Mouse (Mus musculus) heart, embryonic 12.5 days (tissue): ENCODE results near the gene Mapkapk5. TPM values are rescaled to one million over a fixed set of nuclear protein-coding genes. Genes with fewer than 3 reads are reported as not detected.

Experiments used
- ATAC-seq: fragments of 200-750 bp; cut with Nextera tagmentation; 2 replicates; pipeline ENCODE4 v1.8.0; 2017; ENCODE audit warnings: moderate TSS enrichment, moderate library complexity; ENCODE audit not compliant: insufficient number of reproducible peaks, low FRiP score
- H3K27ac ChIP-seq: fragments of 300-500 bp; sonication (generic); 2 replicates; pipeline ENCODE4 v1.5.1; 2016; ENCODE audit warnings: mild to moderate bottlenecking, moderate library complexity; ENCODE audit not compliant: poor library complexity, severe bottlenecking
- H3K27me3 ChIP-seq: fragments of 300-500 bp; sonication (generic); replicated peaks from 2 replicates; pipeline ENCODE4 v1.6.1; 2016; ENCODE audit warnings: mild to moderate bottlenecking, moderate library complexity
- H3K36me3 ChIP-seq: fragments of 300-500 bp; sonication (generic); 2 replicates; pipeline ENCODE4 v1.6.1; 2016; ENCODE audit warnings: mild to moderate bottlenecking, moderate library complexity
- H3K4me1 ChIP-seq: fragments of 300-500 bp; sonication (generic); replicated peaks from 2 replicates; pipeline ENCODE4 v1.6.1; 2016; ENCODE audit warnings: mild to moderate bottlenecking
- H3K4me2 ChIP-seq: fragments of 300-500 bp; sonication (generic); 2 replicates; pipeline ENCODE4 v1.6.1; 2016; ENCODE audit warnings: mild to moderate bottlenecking, moderate library complexity
- H3K4me3 ChIP-seq: fragments of 300-500 bp; sonication (generic); 2 replicates; pipeline ENCODE4 v1.5.1; 2016; ENCODE audit warnings: mild to moderate bottlenecking
- H3K9ac ChIP-seq: fragments of 300-500 bp; sonication (generic); 2 replicates; pipeline ENCODE4 v1.6.1; 2016; ENCODE audit warnings: mild to moderate bottlenecking, moderate library complexity
- H3K9me3 ChIP-seq: fragments of 300-500 bp; sonication (generic); replicated peaks from 2 replicates; pipeline ENCODE4 v1.6.1; 2016; ENCODE audit warnings: mild to moderate bottlenecking, moderate library complexity
- WGBS: fragments of 180-500 bp; shearing (Covaris S2); methylation state at CpG from one replicate; pipeline ENCODE4 v1.1.7; 2016; 5-methylcytosine and 5-hydroxymethylcytosine counted together
- polyA plus RNA-seq: library from polyadenylated mRNA; unstranded; fragments of >200 nt; fragmentation: Nextera tagmentation; extraction: Ambion mirVana; gene quantifications from 2 replicates; pipeline ENCODE4 v1.2.1, GENCODE M21; 2016

Mapkapk5 gene
- polyA plus RNA-seq, 1 experiment from 2014 or later: 40.0 TPM

DNA sequence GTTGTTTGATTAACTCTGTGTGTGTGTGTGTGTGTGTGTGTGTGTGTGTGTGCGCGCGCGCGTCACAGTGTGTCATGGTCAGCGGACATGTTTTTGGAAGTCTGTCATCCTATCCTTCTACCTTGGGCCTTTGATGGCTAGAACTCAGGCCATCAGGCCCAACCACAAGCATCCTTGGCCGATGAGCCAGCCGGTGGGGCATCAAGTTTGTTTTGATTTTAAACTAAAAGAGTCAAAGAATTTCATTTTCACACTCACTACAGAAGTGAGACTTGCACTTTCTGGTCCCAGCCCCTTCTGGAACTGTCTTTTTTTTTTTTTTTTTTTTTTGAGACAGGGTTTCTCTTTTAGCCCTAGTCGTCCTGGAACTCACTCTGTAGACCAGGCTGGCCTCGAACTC is 39.3 kb upstream of the Mapkapk5 start:
- Histone ChIP-seq H3K9ac (no peak overlapping the region), H3K9me3 (no peaks in the 10 kb centered on the region), H3K27ac (no peak overlapping the region), H3K36me3 (no peaks in the 10 kb centered on the region), H3K4me1 (peaks cover 14% of the 10 kb centered on the region; the same call in 1 of the 2 replicates), H3K4me2 (no peak overlapping the region), H3K27me3 (no peaks in the 10 kb centered on the region), H3K4me3 (no peak overlapping the region)
- WGBS: 95% methylated on average over 10 of the region's 10 CpGs
- no peak for ATAC-seq

DNA sequence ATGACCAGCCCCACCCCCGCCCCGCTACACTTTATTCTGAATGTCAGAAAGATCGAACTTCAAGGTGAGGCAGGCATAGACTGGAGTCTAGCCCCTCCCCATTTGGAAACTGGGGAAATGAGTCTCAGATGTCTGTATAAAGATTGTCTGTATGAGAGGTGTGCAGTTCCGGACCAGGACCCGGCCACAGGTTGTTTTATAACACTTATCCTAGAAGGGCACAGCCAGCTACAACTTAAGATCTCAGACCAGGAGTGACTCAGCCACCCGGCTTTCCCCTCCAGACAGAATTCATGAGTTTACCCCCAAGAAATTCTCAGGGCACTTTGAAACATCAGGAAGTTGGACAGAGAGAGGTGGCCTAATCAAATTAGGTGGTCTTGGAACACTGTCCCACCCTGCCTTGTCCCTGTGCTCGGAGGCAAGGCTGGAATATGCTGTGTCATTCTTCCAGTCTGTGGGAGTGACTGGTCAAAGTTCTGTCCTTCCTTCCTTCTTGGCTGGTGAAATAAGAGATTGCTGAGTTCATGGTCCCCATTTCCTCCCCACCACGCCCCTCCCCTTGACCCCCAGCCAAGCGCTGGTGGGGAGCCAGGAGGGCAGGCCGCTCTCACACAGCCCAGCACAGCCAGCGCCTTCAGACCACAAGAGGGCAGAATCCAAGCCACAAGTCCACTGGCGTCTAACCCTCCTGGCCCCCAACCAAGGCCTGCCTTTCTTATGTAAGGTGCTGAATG is 38.2 kb upstream of the Mapkapk5 start:
- no peak overlapping the region for H3K4me3 ChIP-seq
- peaks cover 10% of the 10 kb centered on the region for H3K36me3 ChIP-seq
- no peaks in the 10 kb centered on the region for H3K9me3 ChIP-seq
- H3K27ac ChIP-seq: peak overlapping the region; percentile 29; the same call in 1 of the 2 replicates
- ATAC-seq: peak; percentile 87
- H3K4me1 ChIP-seq: peaks cover 14% of the 10 kb centered on the region; the same call in 1 of the 2 replicates
- H3K9ac ChIP-seq: no peak overlapping the region
- WGBS: 48% methylated on average over 12 of the region's 12 CpGs
- H3K27me3 ChIP-seq: no peaks in the 10 kb centered on the region
- H3K4me2 ChIP-seq: peak overlapping the region; percentile 5; the same call in 1 of the 2 replicates

DNA sequence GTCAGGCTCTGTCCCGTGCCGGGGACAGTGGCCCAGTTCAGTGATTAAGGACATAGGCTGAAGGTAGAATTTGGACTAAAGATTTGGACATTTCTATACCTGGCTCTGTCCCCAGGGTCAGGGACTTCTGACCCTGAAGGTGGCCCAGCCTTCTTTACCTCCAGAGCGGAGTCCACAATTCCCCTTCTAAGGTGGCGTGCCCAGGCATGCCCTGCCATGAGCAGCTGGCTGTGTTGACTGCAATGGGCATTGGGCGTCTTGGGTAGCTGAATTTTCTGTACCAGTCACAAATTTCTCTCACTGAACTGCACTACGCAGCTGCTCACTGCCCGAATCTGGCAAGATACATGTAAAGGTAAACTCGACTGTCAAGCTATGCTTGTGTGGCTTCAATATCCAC is 36.2 kb upstream of the Mapkapk5 start:
- no peak overlapping the region for H3K9ac ChIP-seq
- no peaks in the 10 kb centered on the region for H3K9me3 ChIP-seq
- H3K36me3 ChIP-seq: peaks cover 12% of the 10 kb centered on the region
- H3K4me2 ChIP-seq: no peak overlapping the region
- no peak overlapping the region for H3K27ac ChIP-seq
- ATAC-seq: no peak
- H3K27me3 ChIP-seq: no peaks in the 10 kb centered on the region
- no peak overlapping the region for H3K4me3 ChIP-seq
- 85% methylated on average over 8 of the region's 8 CpGs for WGBS
- peaks cover 14% of the 10 kb centered on the region; the same call in 1 of the 2 replicates for H3K4me1 ChIP-seq

DNA sequence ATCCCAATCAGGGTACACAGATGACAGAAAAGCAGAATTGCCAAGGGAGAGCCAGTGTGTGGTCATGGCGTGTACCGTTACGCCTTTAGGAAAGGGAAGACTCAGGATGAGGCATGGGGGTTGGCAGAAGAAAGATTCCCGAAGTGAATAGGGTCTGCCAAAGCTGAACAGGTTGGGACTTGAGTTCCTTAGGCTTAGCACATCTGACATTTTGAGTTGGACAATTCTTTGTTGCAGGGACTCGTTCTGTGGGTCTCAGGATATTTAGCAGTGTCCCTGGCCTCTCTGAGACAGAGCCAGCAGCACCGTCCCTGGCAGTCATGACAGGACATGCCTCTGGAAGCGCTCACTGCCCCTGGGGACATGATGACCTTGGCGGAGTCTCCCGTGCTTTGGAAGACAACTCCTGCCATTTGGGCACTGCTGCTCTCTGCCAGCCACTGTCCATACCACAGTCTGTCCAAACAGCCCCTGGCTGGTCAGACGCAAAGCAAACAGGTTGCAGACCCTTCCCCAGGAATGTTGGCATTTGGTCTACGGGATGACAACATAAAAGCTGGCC is 31.3 kb upstream of the Mapkapk5 start:
- no peaks in the 10 kb centered on the region for H3K27me3 ChIP-seq
- H3K27ac ChIP-seq: no peak overlapping the region
- no peaks in the 10 kb centered on the region for H3K9me3 ChIP-seq
- no peak for ATAC-seq
- H3K4me2 ChIP-seq: no peak overlapping the region
- no peak overlapping the region for H3K9ac ChIP-seq
- 78% methylated on average over 11 of the region's 11 CpGs for WGBS
- peaks cover 15% of the 10 kb centered on the region for H3K36me3 ChIP-seq
- no peaks in the 10 kb centered on the region for H3K4me1 ChIP-seq
- H3K4me3 ChIP-seq: no peak overlapping the region

DNA sequence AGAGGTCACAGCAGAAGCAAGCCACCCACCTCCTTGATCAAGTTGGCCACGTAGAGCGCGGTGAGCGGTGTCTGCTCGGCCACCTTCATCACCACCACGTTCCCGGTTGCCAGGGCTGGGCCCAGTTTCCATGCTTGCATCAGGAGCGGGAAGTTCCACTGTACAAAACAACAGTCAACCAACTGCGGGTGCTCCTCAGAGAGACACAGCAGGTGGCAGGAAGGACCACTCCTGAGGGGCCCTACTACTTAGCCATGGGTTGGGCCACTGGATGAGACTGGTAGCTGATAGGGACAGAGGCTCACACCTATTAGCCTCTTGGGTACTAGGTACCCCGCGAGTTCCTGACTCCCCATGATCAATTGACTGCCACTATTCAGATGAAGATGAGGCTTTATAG is 30.2 kb upstream of the Mapkapk5 start:
- no peak overlapping the region for H3K4me3 ChIP-seq
- no peak overlapping the region for H3K4me2 ChIP-seq
- no peak overlapping the region for H3K9ac ChIP-seq
- WGBS: 89% methylated on average over 11 of the region's 11 CpGs
- peaks cover 15% of the 10 kb centered on the region for H3K36me3 ChIP-seq
- no peaks in the 10 kb centered on the region for H3K9me3 ChIP-seq
- no peaks in the 10 kb centered on the region for H3K4me1 ChIP-seq
- no peaks in the 10 kb centered on the region for H3K27me3 ChIP-seq
- no peak for ATAC-seq
- H3K27ac ChIP-seq: no peak overlapping the region

DNA sequence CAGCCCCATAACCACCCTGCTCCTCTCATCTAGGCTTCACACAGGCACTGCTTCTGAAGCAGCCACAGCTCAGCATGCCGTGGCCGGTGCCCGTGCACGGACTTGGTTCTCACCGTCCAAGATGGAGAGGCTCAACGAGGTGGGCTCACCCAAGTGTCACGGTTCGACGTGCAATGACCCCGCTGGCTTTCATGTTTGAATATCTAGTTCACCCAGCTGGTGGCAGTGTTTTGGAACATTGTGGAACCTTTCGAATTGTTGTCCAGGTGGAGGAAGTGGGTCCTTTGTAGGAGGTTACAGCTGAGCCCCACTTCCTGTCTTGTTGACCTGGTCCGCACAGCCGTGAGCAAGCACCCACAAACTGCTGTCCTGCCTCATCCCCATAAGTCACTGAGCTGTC is 28.4 kb upstream of the Mapkapk5 start:
- no peak overlapping the region for H3K4me2 ChIP-seq
- H3K4me1 ChIP-seq: no peaks in the 10 kb centered on the region
- no peak for ATAC-seq
- no peaks in the 10 kb centered on the region for H3K9me3 ChIP-seq
- H3K9ac ChIP-seq: no peak overlapping the region
- peaks cover 13% of the 10 kb centered on the region; the same call in 1 of the 2 replicates for H3K36me3 ChIP-seq
- no peaks in the 10 kb centered on the region for H3K27me3 ChIP-seq
- no peak overlapping the region for H3K27ac ChIP-seq
- no peak overlapping the region for H3K4me3 ChIP-seq
- 84% methylated on average over 13 of the region's 13 CpGs for WGBS

DNA sequence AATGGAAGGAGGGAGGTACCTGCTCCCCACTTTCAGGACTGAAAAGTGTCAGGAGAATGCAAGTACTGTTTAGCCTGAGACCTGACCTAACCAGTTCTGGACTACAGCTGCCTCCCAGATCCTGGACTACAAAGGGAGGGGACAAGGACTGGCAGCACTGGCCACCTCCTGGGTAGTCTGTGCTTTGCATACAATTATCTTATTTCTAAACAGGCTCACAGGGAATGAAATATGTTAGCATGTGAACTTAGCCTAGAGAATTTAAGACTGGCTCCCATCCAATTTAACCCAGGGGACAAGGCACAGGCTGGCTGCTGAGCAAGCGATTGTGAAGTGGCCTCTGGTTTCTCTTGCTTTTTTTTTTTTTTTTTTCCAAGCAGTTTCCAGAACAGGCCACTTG is 25.1 kb upstream of the Mapkapk5 start:
- no peak for ATAC-seq
- H3K36me3 ChIP-seq: peaks cover 9% of the 10 kb centered on the region; the same call in 1 of the 2 replicates
- H3K27ac ChIP-seq: no peak overlapping the region
- 52% methylated on average over 1 of the region's 1 CpGs for WGBS
- 0 out of 2 replicates have a peak, but pooled peaks cover 3% of the 10 kb centered on the region for H3K27me3 ChIP-seq
- peaks cover 11% of the 10 kb centered on the region for H3K4me1 ChIP-seq
- H3K9me3 ChIP-seq: no peaks in the 10 kb centered on the region
- H3K4me2 ChIP-seq: no peak overlapping the region
- no peak overlapping the region for H3K4me3 ChIP-seq
- H3K9ac ChIP-seq: no peak overlapping the region

DNA sequence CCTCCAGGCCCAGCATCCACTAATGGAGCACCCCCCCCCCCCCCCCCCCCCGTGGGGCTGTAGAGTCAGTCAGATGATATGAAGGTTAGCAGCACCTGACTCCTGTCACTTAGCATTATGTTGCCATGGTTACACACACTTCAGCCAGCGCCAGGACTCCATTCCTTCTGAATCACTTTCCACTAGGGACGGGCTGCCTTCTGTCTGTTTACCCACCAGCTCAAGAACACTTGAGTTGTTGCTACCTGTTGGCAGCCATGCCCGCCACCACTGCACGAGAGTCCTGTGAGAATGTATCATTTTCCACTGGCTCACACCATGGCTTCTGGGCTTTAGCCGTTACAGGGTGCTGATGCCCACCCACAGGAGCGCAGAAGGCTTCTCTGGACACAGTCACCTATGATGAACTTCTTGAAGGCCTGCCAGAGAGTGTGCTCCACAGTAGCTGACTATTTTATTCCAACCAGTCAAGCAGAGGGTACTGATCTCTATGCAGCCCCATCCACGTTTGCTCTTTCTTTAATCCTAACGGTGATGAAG is 24.2 kb upstream of the Mapkapk5 start:
- H3K9me3 ChIP-seq: no peaks in the 10 kb centered on the region
- H3K27me3 ChIP-seq: 0 out of 2 replicates have a peak, but pooled peaks cover 3% of the 10 kb centered on the region
- H3K9ac ChIP-seq: no peak overlapping the region
- H3K4me3 ChIP-seq: no peak overlapping the region
- ATAC-seq: no peak
- H3K27ac ChIP-seq: no peak overlapping the region
- 76% methylated on average over 9 of the region's 9 CpGs for WGBS
- no peak overlapping the region for H3K4me2 ChIP-seq
- H3K4me1 ChIP-seq: peaks cover 11% of the 10 kb centered on the region
- H3K36me3 ChIP-seq: peaks cover 8% of the 10 kb centered on the region; the same call in 1 of the 2 replicates

DNA sequence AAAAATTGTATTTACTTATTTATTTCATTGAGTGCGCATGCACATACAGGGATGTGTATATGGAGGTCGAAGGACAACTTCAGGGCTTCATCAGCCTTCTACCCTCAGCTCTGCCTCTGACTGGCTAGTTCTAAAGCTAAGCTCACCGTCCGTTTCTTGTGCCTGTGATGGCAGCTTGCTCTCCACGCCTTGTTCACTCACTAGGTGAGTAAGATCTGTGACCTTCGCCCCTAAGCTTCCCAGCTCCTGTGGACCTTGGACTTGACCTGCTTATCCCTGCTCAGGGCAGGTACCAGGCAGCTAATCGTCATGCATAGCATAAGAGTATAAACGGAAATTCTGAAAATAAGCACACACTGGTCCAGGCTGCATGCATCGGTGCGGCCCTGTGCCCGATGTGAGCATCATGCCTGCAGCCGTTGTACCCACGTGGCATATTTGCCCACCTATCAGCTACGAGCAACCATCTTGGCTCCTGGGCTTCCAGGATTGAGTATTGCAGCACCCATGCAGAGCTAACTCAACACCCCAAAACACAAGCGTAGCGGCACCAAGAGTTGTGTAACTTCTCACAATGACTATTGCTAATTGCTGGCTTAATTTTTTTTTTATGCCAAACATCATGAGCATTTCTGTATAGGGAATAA is 20.5 kb upstream of the Mapkapk5 start:
- Histone ChIP-seq H3K36me3 (peaks cover 6% of the 10 kb centered on the region; the same call in 1 of the 2 replicates), H3K9me3 (no peaks in the 10 kb centered on the region), H3K4me3 (no peak overlapping the region), H3K9ac (no peak overlapping the region), H3K27ac (no peak overlapping the region), H3K4me1 (peaks cover 13% of the 10 kb centered on the region), H3K4me2 (no peak overlapping the region), H3K27me3 (0 out of 2 replicates have a peak, but pooled peaks cover 3% of the 10 kb centered on the region)
- no peak for ATAC-seq
- WGBS: 88% methylated on average over 16 of the region's 16 CpGs

DNA sequence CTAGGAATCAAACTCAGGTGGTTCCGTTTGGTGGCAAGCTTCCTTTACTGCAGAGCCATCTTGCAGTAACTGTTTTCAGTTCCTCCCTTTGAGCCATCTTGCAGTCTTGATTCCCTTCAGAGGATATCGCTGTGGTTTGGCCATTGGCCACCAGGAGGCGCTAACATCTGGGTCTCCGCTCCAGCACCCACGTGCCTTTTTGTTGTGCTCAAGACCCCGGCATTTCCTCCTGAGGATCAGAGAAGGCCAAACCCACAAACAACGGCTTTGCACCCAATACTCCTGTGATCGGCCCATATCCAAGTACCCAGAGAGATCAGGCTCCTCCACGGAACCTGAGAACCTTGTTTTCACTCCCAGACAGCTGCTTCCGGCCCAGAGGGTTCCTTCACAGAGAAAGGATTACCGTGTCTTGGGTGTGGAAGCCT is 18.8 kb upstream of the Mapkapk5 start:
- Histone ChIP-seq H3K4me3 (peak overlapping the region; percentile 26), H3K9ac (peak overlapping the region; percentile 39; the same call in 1 of the 2 replicates)

DNA sequence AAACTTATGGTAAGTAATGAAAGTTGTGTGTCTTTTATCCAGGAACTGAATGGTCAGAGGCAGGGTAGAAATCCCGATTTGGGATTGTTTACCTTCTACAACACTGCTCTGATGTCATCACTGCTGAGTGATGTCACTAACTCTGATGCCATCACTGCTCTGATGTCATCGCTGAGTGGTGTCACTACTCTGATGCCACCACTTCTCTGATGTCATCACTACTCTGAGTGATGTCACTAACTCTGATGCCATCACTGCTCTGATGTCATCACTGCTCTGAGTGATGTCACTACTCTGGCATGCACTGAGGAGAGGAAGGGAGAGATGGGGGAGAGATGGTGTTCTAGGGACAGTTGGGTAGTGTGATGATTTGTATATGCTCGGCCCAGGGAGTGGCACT is 16.7 kb upstream of the Mapkapk5 start:
- ATAC-seq: no peak
- H3K4me2 ChIP-seq: no peak overlapping the region
- peaks cover 12% of the 10 kb centered on the region for H3K4me1 ChIP-seq
- no peaks in the 10 kb centered on the region for H3K36me3 ChIP-seq
- WGBS: 79% methylated on average over 3 of the region's 3 CpGs
- H3K27me3 ChIP-seq: no peaks in the 10 kb centered on the region
- H3K9me3 ChIP-seq: no peaks in the 10 kb centered on the region
- H3K9ac ChIP-seq: no peak overlapping the region
- H3K27ac ChIP-seq: no peak overlapping the region
- H3K4me3 ChIP-seq: no peak overlapping the region

More for the DNA sequence above, 18.8 kb upstream of the Mapkapk5 start:
- Histone ChIP-seq H3K27me3 (0 out of 2 replicates have a peak, but pooled peaks cover 3% of the 10 kb centered on the region), H3K4me1 (peaks cover 13% of the 10 kb centered on the region), H3K27ac (no peak overlapping the region), H3K9me3 (no peaks in the 10 kb centered on the region), H3K36me3 (no peaks in the 10 kb centered on the region), H3K4me2 (peak overlapping the region; percentile 58)
- no peak for ATAC-seq
- 7% methylated on average over 11 of the region's 11 CpGs for WGBS
